Mouse (Mus musculus) monocyte, adult 59 days (primary cell): Measurements from ENCODE around the gene Gm8265. TPM values are rescaled to one million over a fixed set of nuclear protein-coding genes. Genes with fewer than 3 reads are reported as not detected.

Experiments
- total RNA-seq, 2 experiments: library from RNA; stranded (reverse); gene quantifications; one replicate each; pipeline ENCODE4 v1.2.4; 2023

Gm8265 gene
- not detected for total RNA-seq

DNA sequence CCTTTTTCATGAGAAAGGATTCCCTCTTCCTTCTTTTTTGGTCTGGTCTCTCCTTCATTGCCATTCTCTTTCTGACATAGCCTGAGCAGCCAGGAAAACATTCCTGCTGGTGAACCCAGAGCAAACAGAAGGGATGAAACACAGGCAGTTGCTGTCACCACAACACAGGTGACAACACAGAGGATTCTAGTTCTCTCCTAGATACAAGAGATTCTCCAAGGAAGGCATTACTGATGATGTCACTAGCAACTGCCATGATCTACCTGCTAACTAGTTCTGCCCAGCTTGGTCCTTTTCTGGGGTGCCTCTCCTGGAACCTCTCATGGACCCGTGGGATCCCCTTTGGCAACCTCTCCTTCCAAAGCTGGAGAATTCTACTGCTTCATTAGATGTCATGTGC lies at the start of gene Gm8265:
TSS of gene Gm8265 (minus strand) at position 101 of the 400 bp plus-strand sequence.

Other genes with a start within 250 kb of the Gm8265 start
- not detected for gene Gm3500, start 244.0 kb downstream of the Gm8265 start, total RNA-seq
- not detected for gene Gm3194, start 177.6 kb downstream of the Gm8265 start, total RNA-seq
- not detected for gene Gm8246, start 155.2 kb downstream of the Gm8265 start, total RNA-seq
- not detected for gene Gm3187, start 148.8 kb downstream of the Gm8265 start, total RNA-seq
- not detected for gene Gm3488, start 131.4 kb downstream of the Gm8265 start, total RNA-seq
- not detected for gene Gm3532, start 94.5 kb downstream of the Gm8265 start, total RNA-seq
- not detected for gene Gm9603, start 54.4 kb upstream of the Gm8265 start, total RNA-seq
- gene Gm3373, start 108.5 kb upstream of the Gm8265 start, total RNA-seq = not detected
- not detected for gene Gm3383, start 175.0 kb upstream of the Gm8265 start, total RNA-seq
- not detected for gene Gm3424, start 197.3 kb upstream of the Gm8265 start, total RNA-seq
- gene Gm8237, start 247.4 kb upstream of the Gm8265 start, total RNA-seq = not detected